Mouse (Mus musculus) kidney, embryonic 16.5 days (tissue): ENCODE measurements at regions not wholly inside any gene's neighbourhood (a gene's known extent, or its start where the extent isn't known, plus 50 kb on each side); places are given as distances from the start of the nearest gene placed in this dataset.

Experiments used
- ATAC-seq: fragments of 200-750 bp; cut with Nextera tagmentation; 2 replicates; pipeline ENCODE4 v1.8.0; 2017; ENCODE audit warnings: moderate TSS enrichment; ENCODE audit not compliant: low FRiP score, low TSS enrichment
- H3K27ac ChIP-seq: fragments of 300-500 bp; sonication (generic); 2 replicates; pipeline ENCODE4 v1.5.1; 2014; ENCODE audit warnings: low read length
- H3K27me3 ChIP-seq: fragments of 300-500 bp; sonication (generic); 2 replicates; pipeline ENCODE4 v1.6.1; 2014; ENCODE audit warnings: low read length, control low read depth, mixed read lengths; ENCODE audit not compliant: insufficient read depth
- H3K36me3 ChIP-seq: fragments of 300-500 bp; sonication (generic); 2 replicates; pipeline ENCODE4 v1.6.1; 2014; ENCODE audit warnings: low read length, control low read depth, mixed read lengths; ENCODE audit not compliant: insufficient read depth
- H3K4me1 ChIP-seq: fragments of 300-500 bp; sonication (generic); 2 replicates; pipeline ENCODE4 v1.6.1; 2014; ENCODE audit warnings: low read length, control low read depth, mixed read lengths; ENCODE audit not compliant: insufficient read depth
- H3K4me2 ChIP-seq: fragments of 300-500 bp; sonication (generic); replicated peaks from 2 replicates; pipeline ENCODE4 v1.6.1; 2014; ENCODE audit warnings: low read depth, low read length
- H3K4me3 ChIP-seq: fragments of 300-500 bp; sonication (generic); 2 replicates; pipeline ENCODE4 v1.5.1; 2014; ENCODE audit warnings: mild to moderate bottlenecking, low read length
- H3K9ac ChIP-seq: fragments of 300-500 bp; sonication (generic); replicated peaks from 2 replicates; pipeline ENCODE4 v1.6.1; 2014; ENCODE audit warnings: low read length
- H3K9me3 ChIP-seq: fragments of 300-500 bp; sonication (generic); 2 replicates; pipeline ENCODE4 v1.6.1; 2016; ENCODE audit warnings: low read length, control low read depth
- WGBS: fragments of 180-500 bp; shearing (Covaris S2); extraction: QIAGEN DNeasy Blood & Tissue Kit; methylation state at CpG from one replicate; pipeline ENCODE4 v1.1.7; 2014; 5-methylcytosine and 5-hydroxymethylcytosine counted together

DNA sequence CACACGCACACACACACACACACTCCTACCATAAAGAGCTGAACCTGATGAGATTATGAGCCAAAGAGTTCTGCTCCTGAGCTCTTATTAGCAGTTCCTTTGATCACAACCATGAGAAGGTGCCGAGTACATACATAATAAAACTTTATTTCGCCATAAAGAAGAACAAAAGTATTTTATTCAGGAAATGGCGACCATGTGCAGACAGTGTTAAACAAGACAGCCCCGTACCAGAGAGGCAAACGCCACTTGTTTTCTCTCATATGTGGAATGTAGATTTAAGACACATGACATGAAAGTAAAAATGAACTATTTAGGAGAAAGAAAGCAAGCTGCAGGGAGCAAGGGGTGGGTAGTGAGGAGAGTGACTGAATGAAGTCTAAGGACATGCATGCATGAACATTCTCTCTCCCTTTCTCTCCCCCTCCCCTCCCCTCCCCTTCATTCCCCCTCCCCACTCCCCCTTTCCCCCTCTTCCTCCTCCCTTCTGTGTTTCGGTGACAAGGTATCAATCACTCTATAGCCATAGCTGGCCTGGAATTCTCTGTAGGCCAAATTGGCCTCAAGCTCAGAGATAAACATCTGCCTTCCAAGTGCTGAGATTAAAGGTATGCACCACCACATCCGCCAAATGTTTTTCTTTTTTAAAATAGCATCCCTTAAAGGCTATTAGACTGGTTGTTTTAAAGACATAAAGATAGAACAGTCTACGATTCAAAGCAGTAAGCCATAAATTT is 266.0 kb upstream of the Map3k7 start:
- Histone ChIP-seq H3K4me2 (no peak overlapping the region), H3K27ac (peak overlapping the region; percentile 69), H3K4me3 (no peak overlapping the region), H3K36me3 (no peaks in the 10 kb centered on the region), H3K9me3 (no peaks in the 10 kb centered on the region), H3K9ac (no peak overlapping the region), H3K27me3 (no peaks in the 10 kb centered on the region), H3K4me1 (peaks cover 7% of the 10 kb centered on the region; the same call in 1 of the 2 replicates)
- peak; percentile 89 for ATAC-seq
- WGBS = 23% methylated on average over 9 of the region's 9 CpGs

DNA sequence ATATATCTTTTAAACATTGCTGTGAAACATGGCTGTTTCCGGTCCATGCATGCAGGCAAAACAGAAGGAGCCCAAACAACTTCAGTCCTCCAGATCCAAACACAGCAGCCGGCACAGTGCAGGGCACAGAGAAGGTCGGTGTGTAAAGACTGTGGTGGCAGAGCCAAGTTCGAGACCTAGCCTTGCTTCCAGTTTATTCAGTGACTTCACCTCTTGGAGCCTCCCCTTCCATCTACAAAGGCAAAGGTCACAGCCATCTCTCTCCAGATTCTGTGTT is 265.5 kb upstream of the Map3k7 start:
- ATAC-seq = peak; percentile 65; the same call in 1 of the 2 replicates
- no peak overlapping the region for H3K4me2 ChIP-seq
- no peaks in the 10 kb centered on the region for H3K36me3 ChIP-seq
- no peak overlapping the region for H3K4me3 ChIP-seq
- peak overlapping the region; percentile 39 for H3K27ac ChIP-seq
- no peaks in the 10 kb centered on the region for H3K27me3 ChIP-seq
- no peak overlapping the region for H3K9ac ChIP-seq
- H3K9me3 ChIP-seq = no peaks in the 10 kb centered on the region
- WGBS = 47% methylated on average over 4 of the region's 4 CpGs
- H3K4me1 ChIP-seq = peaks cover 7% of the 10 kb centered on the region; the same call in 1 of the 2 replicates

DNA sequence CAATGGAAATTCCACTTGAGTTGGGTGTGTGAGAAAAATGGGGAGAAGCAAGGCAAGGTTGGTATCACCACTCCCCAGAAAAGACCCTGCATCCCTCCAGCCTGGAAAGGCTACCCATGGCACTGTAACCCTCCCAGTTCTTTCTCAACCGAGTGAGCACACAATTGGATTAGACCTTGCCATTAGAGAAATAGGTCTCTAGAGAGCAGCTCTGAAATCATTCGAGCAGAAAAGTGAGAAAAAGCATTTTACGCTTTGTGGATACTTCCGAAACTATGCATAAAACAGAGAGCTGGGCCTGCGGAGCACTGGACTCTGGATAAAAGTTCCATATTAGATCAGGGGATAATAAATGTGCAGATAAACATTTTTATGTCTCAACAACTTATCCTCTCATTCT is 264.6 kb upstream of the Map3k7 start:
- H3K27ac ChIP-seq = no peak overlapping the region
- no peak overlapping the region for H3K9ac ChIP-seq
- WGBS = 60% methylated on average over 5 of the region's 5 CpGs

DNA sequence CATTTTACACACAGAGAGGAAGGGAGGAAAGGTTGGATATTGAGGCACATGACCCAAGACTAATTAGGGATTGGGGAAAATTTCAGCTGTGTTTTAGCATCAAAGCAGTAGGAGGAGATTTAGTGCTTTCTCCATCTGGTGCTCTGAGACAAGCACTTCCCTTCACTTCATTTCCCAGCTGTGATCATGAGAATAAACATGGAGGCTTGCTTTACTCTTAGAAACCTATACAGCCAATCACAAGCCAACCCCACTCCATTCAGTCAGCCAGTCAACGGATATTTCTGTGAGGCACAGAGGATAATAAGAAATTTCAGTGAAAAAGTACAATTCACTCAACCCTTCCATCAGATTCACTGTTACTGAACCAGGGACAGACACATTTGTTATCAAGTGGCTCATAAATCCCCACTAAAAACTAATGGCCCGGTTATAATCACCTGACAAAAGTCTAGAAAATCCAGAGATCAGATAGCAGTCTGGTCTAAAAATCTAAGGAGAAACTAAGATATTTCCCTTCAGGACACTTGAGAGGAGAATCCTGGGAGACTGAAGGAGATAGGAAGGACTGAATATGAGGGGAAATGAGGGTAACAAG is 249.7 kb upstream of the Map3k7 start:
- ATAC-seq = peak; percentile 77
- Histone ChIP-seq H3K4me3 (no peak overlapping the region), H3K36me3 (no peaks in the 10 kb centered on the region), H3K4me2 (no peak overlapping the region), H3K9me3 (no peaks in the 10 kb centered on the region), H3K27ac (no peak overlapping the region), H3K9ac (no peak overlapping the region), H3K27me3 (no peaks in the 10 kb centered on the region), H3K4me1 (no peaks in the 10 kb centered on the region)
- WGBS = 36% methylated on average over 2 of the region's 2 CpGs

More for the DNA sequence above, 264.6 kb upstream of the Map3k7 start:
- no peak for ATAC-seq
- Histone ChIP-seq H3K36me3 (no peaks in the 10 kb centered on the region), H3K4me1 (peaks cover 7% of the 10 kb centered on the region; the same call in 1 of the 2 replicates), H3K27me3 (no peaks in the 10 kb centered on the region), H3K4me3 (no peak overlapping the region), H3K4me2 (no peak overlapping the region), H3K9me3 (no peaks in the 10 kb centered on the region)

DNA sequence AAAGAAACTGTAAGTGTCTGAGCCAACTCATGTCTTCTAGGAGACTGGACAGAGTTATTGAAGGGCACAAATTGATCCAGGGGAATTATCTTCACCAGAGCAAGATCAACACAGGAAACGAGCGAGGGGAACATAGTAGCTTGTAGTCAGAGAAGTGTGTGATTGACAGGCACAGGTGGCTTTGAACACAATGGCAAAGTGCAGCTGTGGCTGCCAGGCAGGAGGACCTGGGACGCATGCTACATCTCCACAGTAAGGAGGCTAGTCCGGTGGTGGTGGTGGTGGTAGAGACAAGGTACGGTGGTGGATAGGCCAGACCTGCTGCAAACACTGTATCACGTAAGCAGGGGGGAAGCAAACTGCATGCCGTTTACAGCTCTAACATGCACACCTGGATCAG is 240.4 kb upstream of the Map3k7 start:
- Histone ChIP-seq H3K36me3 (no peaks in the 10 kb centered on the region), H3K27ac (no peak overlapping the region), H3K4me3 (no peak overlapping the region), H3K4me2 (no peak overlapping the region), H3K27me3 (no peaks in the 10 kb centered on the region), H3K4me1 (no peaks in the 10 kb centered on the region), H3K9ac (no peak overlapping the region), H3K9me3 (no peaks in the 10 kb centered on the region)
- WGBS = 81% methylated on average over 7 of the region's 7 CpGs
- no peak for ATAC-seq

DNA sequence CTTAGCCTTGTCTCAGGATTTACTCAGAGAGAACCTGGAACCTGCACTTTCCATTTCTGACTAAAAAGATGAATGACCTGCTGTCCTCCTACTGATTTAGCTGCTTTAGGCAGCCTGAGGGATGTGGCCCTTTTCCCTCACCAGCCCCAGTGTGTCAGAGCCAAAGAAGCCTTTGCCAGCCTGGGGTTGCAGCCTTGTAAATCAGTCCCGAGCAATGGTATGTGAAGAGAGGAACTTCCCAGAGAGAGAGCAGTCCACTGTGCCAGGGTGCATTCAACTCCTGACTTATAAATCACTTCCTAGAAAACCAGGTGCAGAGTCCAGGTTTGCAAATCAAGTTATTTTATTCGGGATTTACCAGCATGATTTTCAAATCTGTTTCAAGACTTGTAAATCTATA is 239.5 kb upstream of the Map3k7 start:
- Histone ChIP-seq H3K36me3 (no peaks in the 10 kb centered on the region), H3K27me3 (no peaks in the 10 kb centered on the region), H3K27ac (no peak overlapping the region), H3K9ac (no peak overlapping the region), H3K4me2 (no peak overlapping the region), H3K4me1 (no peaks in the 10 kb centered on the region), H3K9me3 (no peaks in the 10 kb centered on the region), H3K4me3 (no peak overlapping the region)
- no peak for ATAC-seq
- 24% methylated on average over 2 of the region's 2 CpGs for WGBS

DNA sequence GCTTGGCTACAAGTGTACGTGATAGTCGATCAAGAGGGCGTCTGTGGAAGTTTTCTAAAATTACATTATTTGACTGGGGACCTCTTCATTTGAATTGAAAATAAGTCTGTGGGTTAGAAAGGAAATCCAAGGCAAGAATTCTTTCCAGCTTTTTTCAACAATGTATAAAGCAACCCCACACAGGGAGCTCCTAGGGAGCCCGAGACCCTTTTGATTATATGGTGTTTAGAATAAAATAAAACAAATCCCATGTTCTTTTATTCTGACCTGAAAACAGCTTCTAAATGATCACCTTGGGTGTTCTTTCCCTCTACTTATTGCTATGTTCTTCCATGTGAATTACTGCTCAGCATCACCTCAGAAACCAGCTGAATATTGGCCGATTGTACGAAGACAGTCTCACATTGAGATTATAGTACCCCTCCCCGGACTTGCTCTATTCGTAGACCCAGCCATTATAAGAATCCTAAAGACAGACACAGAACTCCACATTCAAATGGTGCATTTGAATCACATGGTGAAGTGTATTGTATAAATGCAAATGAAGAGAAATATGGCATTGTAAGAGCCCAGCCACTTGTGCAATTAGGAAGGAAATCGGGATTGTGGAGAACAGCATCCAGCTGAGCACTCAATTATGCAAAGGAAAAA is 236.3 kb upstream of the Map3k7 start:
- no peaks in the 10 kb centered on the region for H3K27me3 ChIP-seq
- no peak for ATAC-seq
- H3K36me3 ChIP-seq = no peaks in the 10 kb centered on the region
- H3K9ac ChIP-seq = no peak overlapping the region
- H3K4me2 ChIP-seq = no peak overlapping the region
- no peaks in the 10 kb centered on the region for H3K9me3 ChIP-seq
- H3K4me1 ChIP-seq = no peaks in the 10 kb centered on the region
- no peak overlapping the region for H3K27ac ChIP-seq
- WGBS = 93% methylated on average over 9 of the region's 9 CpGs
- no peak overlapping the region for H3K4me3 ChIP-seq

DNA sequence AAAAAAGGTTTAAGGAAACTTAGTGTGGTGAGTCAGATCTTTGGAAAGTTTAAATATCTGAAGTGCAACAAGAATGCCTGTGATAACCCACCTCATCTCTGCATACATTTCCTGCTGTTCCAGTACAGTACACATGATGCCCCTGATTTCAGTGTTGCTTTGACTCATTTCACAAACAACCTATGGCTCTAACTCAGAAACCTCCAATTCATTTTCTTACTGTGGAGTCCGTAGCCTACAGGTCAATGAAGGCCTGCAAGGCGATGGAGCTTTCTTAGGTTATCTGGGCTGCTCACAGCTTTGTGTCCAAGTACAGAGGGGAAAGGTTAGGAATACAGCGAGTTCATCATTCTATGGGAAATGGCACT is 235.8 kb upstream of the Map3k7 start:
- H3K27ac ChIP-seq = no peak overlapping the region
- H3K4me2 ChIP-seq = no peak overlapping the region
- H3K9me3 ChIP-seq = no peaks in the 10 kb centered on the region
- H3K36me3 ChIP-seq = no peaks in the 10 kb centered on the region
- WGBS = 83% methylated on average over 3 of the region's 3 CpGs
- ATAC-seq = no peak
- no peaks in the 10 kb centered on the region for H3K27me3 ChIP-seq
- H3K4me3 ChIP-seq = no peak overlapping the region
- no peak overlapping the region for H3K9ac ChIP-seq
- no peaks in the 10 kb centered on the region for H3K4me1 ChIP-seq

DNA sequence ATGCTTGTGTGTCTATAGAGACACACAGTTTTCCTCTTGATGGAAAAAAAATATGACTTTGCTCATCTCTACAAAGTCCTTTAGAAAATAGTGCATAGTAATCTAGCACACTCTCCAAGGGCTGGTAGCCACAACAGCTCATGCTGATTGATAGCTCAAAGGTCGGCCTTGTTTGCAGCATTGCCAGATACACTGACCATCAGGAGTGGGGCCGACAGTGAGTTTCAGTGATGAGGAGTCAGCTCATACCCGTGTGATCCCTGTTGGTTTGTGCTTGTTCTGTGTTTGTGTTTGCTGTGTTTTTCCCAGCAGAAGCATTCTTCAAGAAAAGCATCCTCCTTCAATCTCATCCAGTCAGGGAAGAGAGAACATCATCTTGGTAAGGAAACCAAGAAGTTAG is 220.1 kb upstream of the Map3k7 start:
- no peak overlapping the region for H3K27ac ChIP-seq
- no peaks in the 10 kb centered on the region for H3K4me1 ChIP-seq
- WGBS = 70% methylated on average over 3 of the region's 3 CpGs
- H3K4me3 ChIP-seq = no peak overlapping the region
- H3K9me3 ChIP-seq = no peaks in the 10 kb centered on the region
- no peaks in the 10 kb centered on the region for H3K36me3 ChIP-seq
- H3K4me2 ChIP-seq = no peak overlapping the region
- no peak for ATAC-seq
- H3K27me3 ChIP-seq = no peaks in the 10 kb centered on the region
- no peak overlapping the region for H3K9ac ChIP-seq

DNA sequence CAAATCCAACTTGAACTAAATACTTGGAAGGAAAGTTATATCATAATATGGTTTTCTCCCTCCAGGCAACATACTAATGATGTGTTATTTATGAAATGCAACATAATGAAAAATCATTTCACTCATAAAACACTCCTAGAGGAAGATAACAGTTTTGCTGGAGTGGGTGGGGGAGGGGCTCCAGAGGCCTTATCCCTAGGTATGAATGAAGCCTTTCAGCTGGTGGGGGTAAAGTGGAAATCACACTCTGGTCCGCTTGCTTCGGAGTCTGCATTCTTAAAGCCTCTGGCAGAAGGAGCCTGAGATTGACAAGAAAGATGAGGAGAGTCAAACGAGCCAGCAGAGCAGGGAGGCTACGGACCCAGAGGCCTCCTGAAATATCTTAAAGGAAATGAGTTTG is 219.5 kb upstream of the Map3k7 start:
- Histone ChIP-seq H3K9ac (no peak overlapping the region), H3K9me3 (no peaks in the 10 kb centered on the region), H3K27me3 (no peaks in the 10 kb centered on the region), H3K36me3 (no peaks in the 10 kb centered on the region), H3K4me3 (no peak overlapping the region), H3K27ac (no peak overlapping the region), H3K4me1 (no peaks in the 10 kb centered on the region), H3K4me2 (no peak overlapping the region)
- ATAC-seq = no peak
- 69% methylated on average over 4 of the region's 4 CpGs for WGBS
